Mouse (Mus musculus) liver, adult 2 months (tissue): ENCODE measurements around the gene Igfbp6.

Source experiments
- CTCF ChIP-seq: fragments of 200-500 bp; IDR thresholded peaks from 2 replicates; pipeline ENCODE4 v1.5.1; 2011; ENCODE audit warnings: low read depth, low read length, control low read depth
- POLR2A ChIP-seq: fragments of 200-500 bp; IDR thresholded peaks from 2 replicates; pipeline ENCODE4 v1.6.1; 2011; ENCODE audit warnings: low read length, control low read depth; ENCODE audit not compliant: insufficient read depth; ENCODE audit errors: extremely low read depth

DNA sequence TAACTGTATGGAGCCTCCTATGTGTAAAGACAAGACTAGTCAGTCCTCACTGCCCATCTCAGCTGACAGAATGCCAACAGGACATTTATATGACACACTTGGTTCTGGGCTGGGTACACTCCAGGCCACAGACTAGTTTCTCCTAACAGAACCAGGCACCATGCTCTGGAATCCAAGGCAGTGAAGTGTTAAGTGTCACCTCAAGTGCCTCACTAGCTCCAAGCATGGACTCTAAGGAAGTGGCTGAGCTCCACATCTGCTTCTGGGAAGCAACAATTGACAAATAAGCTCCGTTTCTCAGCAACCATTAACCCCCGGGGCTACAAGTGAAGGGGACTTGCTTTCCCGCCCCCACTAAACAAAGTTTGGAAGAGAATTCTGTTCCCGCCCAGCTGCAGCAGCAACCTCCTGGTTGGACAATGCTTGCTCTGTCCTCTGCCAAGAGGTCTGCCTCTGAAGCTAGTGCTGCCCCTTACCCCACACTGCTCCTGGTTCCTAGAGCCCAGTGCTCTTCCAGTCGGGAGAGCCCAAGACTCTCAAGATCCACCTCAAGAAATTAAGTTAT, 46.1 kb upstream of the Igfbp6 start:
- TF ChIP-seq CTCF (no peak), POLR2A (no peak)
